In genomic region chr3:107231202-107231601, GRCm38 (mm10) we compare ENCODE assay signal across 22 mouse cellular contexts. TPM values are rescaled to one million over a fixed set of nuclear protein-coding genes. Genes with fewer than 3 reads are reported as not detected.
"Had no signal": no experiment of that assay in that cellular context is flagged by ENCODE, and none has a peak within 500 bp of the region (broad histone marks: within the 10 kb centered on the region; RNA-seq: fewer than 3 reads in every experiment).

No protein-coding gene starts in this region.

- H3K27ac ChIP-seq: kidney, postnatal 0 days; limb, embryonic 12.5 days; liver, embryonic 14.5 days; midbrain, embryonic 13.5 days; neural tube, embryonic 12.5 days had no signal

- ATAC-seq: lung, postnatal 0 days; midbrain, embryonic 13.5 days had no signal

- H3K4me3 ChIP-seq: limb, embryonic 12.5 days; midbrain, embryonic 13.5 days; neural tube, embryonic 12.5 days; stomach, embryonic 15.5 days had no signal

- H3K9ac ChIP-seq: limb, embryonic 12.5 days; liver, embryonic 14.5 days; midbrain, embryonic 13.5 days; neural tube, embryonic 12.5 days; stomach, embryonic 15.5 days had no signal

- H3K4me1 ChIP-seq: limb, embryonic 12.5 days; neural tube, embryonic 12.5 days had no signal

- H3K9me3 ChIP-seq: limb, embryonic 12.5 days; midbrain, embryonic 13.5 days; neural tube, embryonic 12.5 days; stomach, embryonic 15.5 days had no signal

- H3K27me3 ChIP-seq: midbrain, embryonic 13.5 days; neural tube, embryonic 12.5 days; stomach, embryonic 15.5 days had no signal

- DNase-seq: kidney, adult 11 months; liver; lung, adult 2 months; lung, postnatal 36 days; right cerebral cortex, postnatal 14 days; thymus, postnatal 36 days had no signal

- H3K4me2 ChIP-seq: limb, embryonic 12.5 days; midbrain, embryonic 13.5 days; neural tube, embryonic 12.5 days had no signal

- H3K36me3 ChIP-seq: limb, embryonic 12.5 days; midbrain, embryonic 13.5 days; neural tube, embryonic 12.5 days; stomach, embryonic 15.5 days had no signal

RNA-seq across cellular contexts. Expression of gene A630076J17Rik, which starts 0.8 kb away (rescaled TPM):
- total RNA-seq: layer of hippocampus, adult 8-10 months; layer of hippocampus, postnatal 25 days; left cerebral cortex, adult 8-10 months; left cerebral cortex, postnatal 36 days; megakaryocyte progenitor cell, adult 5-6 weeks; midbrain, postnatal 0 days had no signal
- polyA plus RNA-seq: kidney, postnatal 0 days; large intestine, adult 2 months; limb, embryonic 12.5 days; liver, embryonic 14.5 days; lung, adult 2 months; lung, postnatal 0 days; midbrain, embryonic 13.5 days; midbrain, postnatal 0 days; neural tube, embryonic 12.5 days; spleen, adult 2 months had no signal

RNA-seq across cellular contexts. Expression of gene Prok1, which starts 8.3 kb away (rescaled TPM):
- total RNA-seq: left cerebral cortex, postnatal 36 days; megakaryocyte progenitor cell, adult 5-6 weeks had no signal
- polyA plus RNA-seq: lung, adult 2 months; lung, postnatal 0 days; midbrain, embryonic 13.5 days; neural tube, embryonic 12.5 days; spleen, adult 2 months had no signal

RNA-seq across cellular contexts. Expression of gene Cym, which starts 9.7 kb away (rescaled TPM):
- total RNA-seq: layer of hippocampus, postnatal 25 days; left cerebral cortex, postnatal 36 days; megakaryocyte progenitor cell, adult 5-6 weeks; midbrain, postnatal 0 days had no signal
- polyA plus RNA-seq: limb, embryonic 12.5 days; neural tube, embryonic 12.5 days had no signal

RNA-seq across cellular contexts. Expression of gene Kcna10, which starts 48.3 kb away (rescaled TPM):
- total RNA-seq: layer of hippocampus, adult 8-10 months; layer of hippocampus, postnatal 25 days; megakaryocyte progenitor cell, adult 5-6 weeks; midbrain, postnatal 0 days had no signal
- polyA plus RNA-seq: kidney, postnatal 0 days; large intestine, adult 2 months; limb, embryonic 12.5 days; liver, embryonic 14.5 days; lung, adult 2 months; lung, postnatal 0 days; midbrain, embryonic 13.5 days; midbrain, postnatal 0 days; neural tube, embryonic 12.5 days; spleen, adult 2 months; stomach, embryonic 15.5 days; thymus, postnatal 0 days had no signal
